Mouse (Mus musculus) gonadal fat pad, adult 2 months (tissue): ENCODE measurements around the gene Lrrc7. TPM values are rescaled to one million over a fixed set of nuclear protein-coding genes. Genes with fewer than 3 reads are reported as not detected.

Experiments used
- DNase-seq: peaks from one replicate; pipeline ENCODE4 v3.0.0-alpha.2; 2012; ENCODE audit warnings: low read depth
- polyA plus RNA-seq: library from polyadenylated mRNA; depleted of rRNA; stranded (reverse); fragments of >200 nt; gene quantifications from 2 replicates; pipeline ENCODE4 v1.2.3, GENCODE M21; 2012

The Lrrc7 gene
- polyA plus RNA-seq, 1 experiment: not detected

- DNase-seq: no peak
Measured at GRCm38 (mm10) chr3:158365801-158366200, 196.2 kb downstream of the Lrrc7 start.

GRCm38 (mm10) chr3:158362091-158362490 is 199.9 kb downstream of the Lrrc7 start:
- DNase-seq: no peak

GRCm38 (mm10) chr3:158356706-158357105 is 205.3 kb downstream of the Lrrc7 start:
- DNase-seq: no peak

GRCm38 (mm10) chr3:158356194-158356593 is 205.8 kb downstream of the Lrrc7 start:
- no peak for DNase-seq

- DNase-seq: no peak
Measured at GRCm38 (mm10) chr3:158340808-158341207, 221.2 kb downstream of the Lrrc7 start.

GRCm38 (mm10) chr3:158330085-158330484 is 231.9 kb downstream of the Lrrc7 start:
- no peak for DNase-seq

GRCm38 (mm10) chr3:158310391-158310790 is 251.6 kb downstream of the Lrrc7 start:
- no peak for DNase-seq

GRCm38 (mm10) chr3:158307415-158307814 is 254.6 kb downstream of the Lrrc7 start:
- no peak for DNase-seq

- DNase-seq: no peak
Measured at GRCm38 (mm10) chr3:158298732-158299131, 263.3 kb downstream of the Lrrc7 start.

- no peak for DNase-seq
Measured at GRCm38 (mm10) chr3:158295041-158295440, 267.0 kb downstream of the Lrrc7 start.

GRCm38 (mm10) chr3:158284431-158284830 is 277.6 kb downstream of the Lrrc7 start:
- no peak for DNase-seq

GRCm38 (mm10) chr3:158278631-158279030 is 283.4 kb downstream of the Lrrc7 start:
- DNase-seq: no peak

- DNase-seq: no peak
Measured at GRCm38 (mm10) chr3:158272700-158273099, 289.3 kb downstream of the Lrrc7 start.

- DNase-seq: no peak
Measured at GRCm38 (mm10) chr3:158270887-158271286, 291.1 kb downstream of the Lrrc7 start.

- no peak for DNase-seq
Measured at GRCm38 (mm10) chr3:158252576-158252975, 309.4 kb downstream of the Lrrc7 start.

- DNase-seq: no peak
Measured at GRCm38 (mm10) chr3:158247672-158248071, 314.3 kb downstream of the Lrrc7 start.

- no peak for DNase-seq
Measured at GRCm38 (mm10) chr3:158210657-158211056, 351.4 kb downstream of the Lrrc7 start.

GRCm38 (mm10) chr3:158210026-158210425 is 352.0 kb downstream of the Lrrc7 start:
- no peak for DNase-seq

- no peak for DNase-seq
Measured at GRCm38 (mm10) chr3:158207840-158208239, 354.2 kb downstream of the Lrrc7 start.

- DNase-seq: peak; percentile 30
Measured at GRCm38 (mm10) chr3:158202776-158203175, 359.2 kb downstream of the Lrrc7 start.

- no peak for DNase-seq
Measured at GRCm38 (mm10) chr3:158195426-158195825, 366.6 kb downstream of the Lrrc7 start.

GRCm38 (mm10) chr3:158193229-158193628 is 368.8 kb downstream of the Lrrc7 start:
- DNase-seq: no peak

- no peak for DNase-seq
Measured at GRCm38 (mm10) chr3:158174880-158175735, 386.9 kb downstream of the Lrrc7 start.

GRCm38 (mm10) chr3:158169180-158169579 is 392.8 kb downstream of the Lrrc7 start:
- DNase-seq: no peak
